Mouse (Mus musculus): Measurements from ENCODE around the gene Polr2j. TPM values are rescaled to one million over a fixed set of nuclear protein-coding genes. Genes with fewer than 3 reads are reported as not detected.
"Not testable (repeated sequence)": the region's sequence is repeated elsewhere in the genome, so short reads cannot be mapped to it uniquely, and the experiment has no call there.

The Polr2j gene
- total RNA-seq, 1 experiment from 2014 or later, result 158 TPM

DNA sequence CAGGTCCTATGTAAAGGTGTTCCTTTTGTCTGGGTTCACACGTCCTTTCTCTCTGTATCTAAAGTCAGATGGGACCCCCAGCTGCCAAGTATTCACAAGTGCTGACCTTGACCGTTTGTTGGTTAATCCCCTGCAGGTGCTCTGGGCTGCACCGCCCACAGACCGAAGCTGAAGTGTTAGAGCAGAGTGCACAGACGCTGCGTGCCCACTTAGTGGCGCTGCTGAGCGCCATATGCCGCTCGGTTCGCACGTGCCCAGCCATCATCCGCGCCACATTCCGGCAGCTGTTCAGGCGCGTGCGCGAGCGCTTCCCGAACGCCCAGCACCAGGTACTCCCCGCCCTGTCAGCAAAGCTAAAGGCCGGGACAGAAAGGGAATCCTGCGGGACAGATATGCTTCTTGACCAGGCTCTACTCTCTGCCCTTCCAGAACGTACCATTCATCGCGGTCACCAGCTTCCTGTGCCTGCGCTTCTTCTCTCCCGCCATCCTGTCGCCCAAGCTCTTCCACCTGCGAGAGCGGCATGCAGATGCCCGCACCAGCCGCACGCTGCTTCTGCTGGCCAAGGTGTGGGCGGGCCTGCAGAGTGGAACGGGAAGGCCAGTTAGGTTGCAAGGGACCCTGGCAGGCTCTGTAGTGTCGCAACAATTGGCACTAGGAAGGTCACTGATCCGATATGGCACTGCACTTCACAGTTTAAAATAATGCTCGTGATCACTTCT lies 14.2 kb upstream of the Polr2j start:
- peak; percentile 96 for ATAC-seq (replicated peaks; ENCODE audit: low read depth, poor library complexity, severe bottlenecking)

DNA sequence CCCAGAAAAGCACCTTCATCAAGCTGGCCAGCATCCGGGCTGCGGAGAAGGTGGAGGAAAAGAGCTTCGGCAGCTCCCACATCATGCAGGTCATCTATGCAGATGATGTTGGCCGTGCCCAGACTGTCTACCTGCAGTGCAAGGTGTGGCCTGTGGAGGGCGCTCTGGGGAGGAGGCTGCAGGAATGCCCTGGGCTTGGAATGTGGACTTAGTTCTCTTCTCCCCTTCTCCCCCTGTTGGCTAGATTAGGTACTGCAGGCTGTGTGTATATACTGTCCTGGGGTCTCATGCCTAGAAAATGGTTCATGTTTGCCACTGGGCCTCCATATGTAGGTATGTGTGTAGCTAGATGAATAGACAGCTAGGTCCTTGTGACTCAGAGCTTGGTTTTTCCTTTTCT lies 11.9 kb upstream of the Polr2j start:
- ATAC-seq (replicated peaks; ENCODE audit: low read depth, poor library complexity, severe bottlenecking), result no peak

DNA sequence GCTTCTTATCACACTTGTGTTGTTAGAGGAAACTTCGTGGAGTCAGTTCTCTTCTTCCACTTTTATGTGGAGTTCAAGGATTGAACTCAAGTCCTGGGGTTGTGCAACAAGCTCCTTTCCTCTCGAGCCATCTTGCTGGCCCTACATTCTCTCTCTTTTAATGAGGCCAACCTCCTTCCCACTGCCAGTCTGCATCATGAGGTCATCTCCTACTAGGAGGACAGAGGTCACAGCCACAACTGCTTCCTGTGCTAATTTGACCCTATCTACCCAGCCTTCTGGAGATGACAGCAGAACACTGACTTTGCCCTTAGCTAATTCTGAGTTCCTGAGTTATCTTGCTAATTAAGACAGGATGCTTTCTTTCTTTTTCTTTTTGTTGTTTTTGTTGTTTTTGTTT lies 7.9 kb upstream of the Polr2j start:
- no peak for ATAC-seq (replicated peaks; ENCODE audit: low read depth, poor library complexity, severe bottlenecking)

DNA sequence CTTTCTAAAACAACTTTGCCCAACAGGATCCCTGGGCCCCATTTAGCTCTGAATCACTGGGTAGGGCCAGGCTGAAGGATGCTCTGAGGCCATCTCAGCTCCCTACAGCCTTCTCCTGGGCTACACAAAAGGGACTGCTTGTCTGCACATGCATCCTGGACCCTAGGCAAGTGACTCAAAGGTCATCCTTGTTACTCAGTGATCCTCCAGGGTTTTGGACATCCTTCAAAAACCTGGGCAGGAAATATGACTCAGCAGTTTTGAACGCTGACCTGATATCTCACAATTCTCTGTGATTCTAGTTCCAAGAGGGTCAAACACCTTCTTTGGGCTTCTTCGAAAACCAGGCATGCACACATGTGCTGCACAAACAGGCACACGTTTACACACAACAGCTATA lies 7.4 kb upstream of the Polr2j start:
- ATAC-seq (replicated peaks; ENCODE audit: low read depth, poor library complexity, severe bottlenecking), result no peak

DNA sequence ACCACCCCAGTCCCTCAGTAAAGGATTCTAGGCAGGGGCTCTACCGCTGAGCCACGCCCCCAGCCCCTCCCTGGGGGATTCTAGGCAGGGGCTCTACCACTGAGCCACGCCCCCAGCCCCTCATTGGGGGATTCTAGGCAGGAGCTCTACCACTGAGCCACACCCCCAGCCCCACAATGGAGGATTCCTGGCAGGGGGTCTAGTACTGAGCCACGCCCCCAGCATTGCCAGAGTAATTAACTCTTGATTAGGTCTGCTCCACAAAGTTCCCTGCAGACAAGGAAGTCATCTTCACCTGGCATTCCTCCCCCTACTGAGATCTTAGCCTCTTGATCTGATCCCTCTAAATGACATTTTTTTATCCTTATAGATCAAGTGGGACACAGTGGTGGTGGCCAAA lies 2.9 kb upstream of the Polr2j start:
- ATAC-seq (replicated peaks; ENCODE audit: low read depth, poor library complexity, severe bottlenecking), result not testable (repeated sequence)

DNA sequence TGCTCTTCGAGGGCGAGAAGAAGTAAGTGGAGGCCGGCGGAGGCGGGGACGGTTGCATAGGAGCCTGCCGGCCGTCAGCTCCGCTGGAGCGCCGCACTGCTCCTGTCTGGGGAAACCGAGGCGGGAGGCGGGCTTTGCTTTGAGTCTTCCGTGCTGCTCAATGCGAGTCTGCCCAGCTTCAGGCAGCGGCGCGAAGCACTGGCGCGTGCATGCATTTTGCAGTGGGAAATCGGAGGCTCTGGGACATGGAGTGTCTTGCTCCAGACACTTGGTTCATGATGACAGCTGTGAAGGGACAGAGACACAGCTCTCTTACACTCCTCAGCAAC lies 317 bp downstream of the Polr2j start:
- peak; percentile 37 for ATAC-seq (replicated peaks; ENCODE audit: low read depth, poor library complexity, severe bottlenecking)

DNA sequence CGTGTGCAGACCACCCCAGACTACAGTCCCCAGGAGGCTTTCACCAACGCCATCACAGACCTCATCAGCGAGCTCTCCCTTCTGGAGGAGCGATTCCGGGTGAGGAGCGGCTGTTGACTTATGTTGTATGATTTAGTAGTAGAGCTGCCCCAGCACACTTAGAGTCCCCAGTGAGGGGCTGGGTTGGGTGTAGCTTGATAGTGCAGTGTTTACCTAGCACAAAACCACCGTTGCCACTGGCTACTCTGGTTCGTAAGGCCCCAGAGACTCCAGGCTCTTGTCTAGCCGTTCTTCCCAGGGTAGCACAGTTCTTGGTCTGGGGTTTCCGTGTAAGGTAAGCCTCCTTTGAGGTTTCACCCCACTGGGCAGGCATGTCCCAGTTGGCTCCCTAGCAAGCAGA lies 5.7 kb downstream of the Polr2j start:
- ATAC-seq (replicated peaks; ENCODE audit: low read depth, poor library complexity, severe bottlenecking), result no peak

DNA sequence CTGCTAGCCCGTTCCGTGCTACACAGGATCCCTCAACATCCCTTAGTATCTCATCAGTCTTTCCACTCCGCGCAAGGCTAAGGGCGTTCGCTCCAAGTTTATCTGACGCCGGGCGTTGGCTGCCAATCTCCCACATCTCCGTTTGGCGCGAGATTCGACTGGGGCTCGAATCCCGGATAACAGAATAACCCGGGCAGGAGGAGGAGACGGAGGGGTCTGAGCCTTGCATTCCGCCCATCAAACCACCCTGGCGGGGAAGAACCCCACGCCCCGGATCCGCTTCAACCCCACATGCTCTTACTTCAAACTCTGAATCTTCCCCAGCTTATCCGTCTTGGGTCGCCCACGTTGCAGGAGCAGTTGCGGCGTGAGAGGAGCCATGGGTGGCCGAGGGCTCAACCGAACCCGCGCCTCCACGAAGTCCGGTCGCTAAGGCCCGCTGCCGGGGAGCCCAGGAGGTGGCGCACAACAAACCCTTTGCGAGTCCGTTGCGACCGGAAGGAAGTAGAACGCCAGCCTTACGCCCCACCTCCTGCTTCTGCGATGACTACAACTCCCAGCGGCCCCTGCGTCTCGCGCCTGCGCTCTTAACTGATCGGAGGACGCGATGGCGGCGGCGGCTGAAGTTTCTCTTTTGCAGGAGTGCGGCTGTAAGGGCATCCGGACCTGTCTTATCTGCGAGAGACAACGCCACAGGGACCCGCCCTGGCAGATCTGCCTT lies 19.3 kb downstream of the Polr2j start, which contains the start of the genes Lrwd1 and Alkbh4:
Gene Lrwd1 (minus strand): TSS at position 504 of the 721 bp plus-strand sequence.
Gene Alkbh4 (plus strand): TSS at position 576 of the 721 bp plus-strand sequence.
- ATAC-seq (replicated peaks; ENCODE audit: low read depth, poor library complexity, severe bottlenecking), result peak; percentile 86

DNA sequence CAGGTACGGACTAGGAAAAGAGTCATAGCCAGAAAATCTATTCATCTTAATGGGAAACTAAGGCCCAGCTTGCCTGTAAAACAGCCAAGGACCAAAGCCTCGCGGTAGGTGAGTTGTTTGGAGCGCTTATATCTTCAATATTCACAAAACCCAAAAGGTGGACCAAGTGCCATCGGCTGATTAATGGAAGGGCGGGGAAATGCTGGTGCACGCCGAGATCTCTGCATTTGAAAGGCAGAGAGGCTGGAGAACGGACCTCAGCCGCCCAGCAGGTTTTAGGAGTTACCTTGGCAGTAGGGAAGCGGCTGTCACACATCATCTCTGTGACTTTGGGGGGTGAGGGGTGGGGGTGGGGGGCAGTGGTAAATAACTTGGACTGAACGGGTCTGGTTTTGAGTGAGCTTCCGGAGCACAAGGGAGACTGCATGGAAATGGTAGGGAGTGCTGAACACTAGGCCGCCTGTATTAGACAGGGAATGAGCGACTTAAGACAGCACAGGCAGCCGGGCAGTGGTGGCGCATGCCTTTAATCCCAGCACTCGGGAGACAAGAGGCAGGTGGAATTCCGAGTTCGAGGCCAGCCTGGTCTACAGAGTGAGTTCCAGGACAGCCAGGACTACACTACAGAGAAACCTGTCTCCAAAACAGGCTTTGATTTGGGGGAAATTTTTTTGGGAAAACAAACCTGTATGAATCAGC lies 20.0 kb downstream of the Polr2j start:
- ATAC-seq (replicated peaks; ENCODE audit: low read depth, poor library complexity, severe bottlenecking), result no peak

DNA sequence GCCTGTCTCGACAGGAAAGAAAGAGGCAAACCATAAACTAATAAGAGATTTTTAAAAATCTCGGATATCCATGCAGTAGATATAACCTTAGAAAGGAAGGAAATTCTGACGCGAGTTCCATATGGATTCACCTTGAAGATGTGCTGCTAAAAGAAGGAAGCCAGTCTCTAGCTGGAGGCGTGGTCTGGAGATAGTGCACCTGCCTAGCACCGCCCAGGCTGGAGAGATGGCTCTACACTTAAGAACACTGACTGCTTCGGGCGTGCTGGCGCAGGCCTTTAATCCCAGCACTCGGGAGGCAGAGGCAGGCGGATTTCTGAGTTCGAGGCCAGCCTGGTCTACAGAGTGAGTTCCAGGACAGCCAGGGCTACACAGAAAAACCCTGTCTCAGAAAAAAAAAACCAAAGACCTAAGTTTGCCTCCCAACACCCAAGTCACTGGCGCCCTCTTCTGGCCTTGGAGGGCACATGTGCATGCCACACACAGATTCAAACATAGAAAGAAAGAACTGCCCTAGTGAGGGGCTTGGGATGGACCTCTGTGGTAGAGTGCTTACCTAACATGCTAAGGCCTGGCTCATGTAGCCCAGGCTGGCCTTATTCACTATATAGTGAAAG lies 21.3 kb downstream of the Polr2j start:
- ATAC-seq (replicated peaks; ENCODE audit: low read depth, poor library complexity, severe bottlenecking), result 0 out of 2 replicates have a peak, but pooled peaks have one; percentile 21

DNA sequence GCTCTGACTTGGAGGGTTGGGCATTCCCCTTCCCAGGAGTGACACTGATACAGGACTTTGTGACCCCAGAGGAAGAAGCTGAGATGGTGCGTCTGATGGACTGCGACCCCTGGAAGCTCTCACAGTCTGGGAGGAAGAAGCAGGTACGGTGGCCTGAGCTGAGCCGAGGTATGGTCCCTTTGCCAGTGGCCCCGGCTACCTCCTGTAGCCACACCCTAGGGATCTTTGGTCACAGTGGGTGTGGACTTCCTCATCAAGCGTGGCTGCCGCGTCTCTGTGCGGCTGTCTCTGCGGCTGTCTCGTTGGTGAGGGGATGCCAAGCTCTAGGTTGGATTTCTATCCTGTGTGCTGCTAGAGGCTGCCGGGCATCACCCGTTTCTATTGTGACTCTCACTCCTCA lies 23.0 kb downstream of the Polr2j start:
- ATAC-seq (replicated peaks; ENCODE audit: low read depth, poor library complexity, severe bottlenecking), result no peak

DNA sequence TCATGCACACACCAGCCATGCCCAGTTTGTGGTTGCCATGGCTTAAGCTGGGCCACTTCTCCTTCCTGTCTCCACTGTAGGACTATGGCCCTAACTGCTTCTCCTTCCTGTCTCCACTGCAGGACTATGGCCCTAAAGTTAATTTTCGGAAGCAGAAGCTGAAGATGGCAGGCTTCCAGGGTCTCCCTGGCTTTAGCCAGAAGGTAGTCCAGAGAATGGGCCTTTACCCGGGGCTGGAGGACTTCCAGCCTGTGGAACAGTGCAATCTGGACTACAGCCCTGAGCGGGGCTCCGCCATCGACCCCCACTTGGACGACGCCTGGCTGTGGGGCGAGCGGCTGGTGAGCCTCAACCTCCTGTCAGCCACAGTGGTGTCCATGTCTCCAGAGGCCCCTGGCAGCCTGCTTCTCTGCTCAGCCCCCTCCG lies 23.6 kb downstream of the Polr2j start:
- ATAC-seq (replicated peaks; ENCODE audit: low read depth, poor library complexity, severe bottlenecking), result peak; percentile 43

DNA sequence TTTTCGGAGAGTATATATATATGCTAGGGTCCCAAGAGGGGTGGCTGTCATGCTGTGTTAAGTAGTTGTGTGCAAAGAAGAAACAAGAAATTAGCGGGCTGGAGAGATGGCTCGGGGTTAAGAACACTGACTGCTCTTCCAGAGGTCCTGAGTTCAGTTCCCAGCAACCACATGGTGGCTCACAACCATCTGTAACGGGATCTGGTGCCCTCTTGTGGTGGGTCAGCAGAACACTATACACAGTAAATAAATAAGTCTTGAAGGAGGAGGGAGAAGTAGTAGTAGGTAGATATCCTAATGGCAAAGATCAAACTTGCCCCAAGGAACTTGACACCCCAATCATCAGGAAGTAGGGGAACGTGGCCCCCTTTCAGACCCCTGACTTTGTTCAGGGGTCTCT lies 26.3 kb downstream of the Polr2j start:
- ATAC-seq (replicated peaks; ENCODE audit: low read depth, poor library complexity, severe bottlenecking), result no peak

DNA sequence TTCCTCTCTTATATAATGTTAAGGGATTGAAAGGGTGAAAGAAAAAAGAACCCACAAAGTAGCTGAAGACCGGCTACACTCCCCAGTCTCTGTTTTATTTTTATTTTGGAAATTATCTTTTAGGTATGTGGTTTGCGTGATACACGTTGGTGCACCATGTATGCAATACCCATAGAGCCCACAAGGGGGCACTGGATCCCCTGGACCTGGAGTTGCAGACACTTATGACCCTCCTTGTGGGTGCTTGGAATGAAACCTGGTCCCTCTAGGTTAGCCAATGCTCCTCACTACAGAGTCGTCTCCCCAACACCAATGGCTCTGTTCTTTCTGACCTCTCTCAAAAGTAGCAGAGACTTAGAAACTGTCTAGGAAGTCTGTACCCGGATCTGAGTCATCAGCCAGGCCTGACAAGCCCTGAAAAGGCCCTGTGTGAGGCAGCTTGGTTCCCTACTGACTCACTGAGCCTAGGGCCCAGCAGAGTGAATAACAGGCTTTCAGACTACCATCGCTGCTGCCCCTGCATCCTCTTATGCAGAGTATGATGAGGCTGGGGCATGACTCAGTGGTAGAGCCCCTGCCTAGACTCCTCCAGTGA lies 26.8 kb downstream of the Polr2j start:
- no peak for ATAC-seq (replicated peaks; ENCODE audit: low read depth, poor library complexity, severe bottlenecking)

DNA sequence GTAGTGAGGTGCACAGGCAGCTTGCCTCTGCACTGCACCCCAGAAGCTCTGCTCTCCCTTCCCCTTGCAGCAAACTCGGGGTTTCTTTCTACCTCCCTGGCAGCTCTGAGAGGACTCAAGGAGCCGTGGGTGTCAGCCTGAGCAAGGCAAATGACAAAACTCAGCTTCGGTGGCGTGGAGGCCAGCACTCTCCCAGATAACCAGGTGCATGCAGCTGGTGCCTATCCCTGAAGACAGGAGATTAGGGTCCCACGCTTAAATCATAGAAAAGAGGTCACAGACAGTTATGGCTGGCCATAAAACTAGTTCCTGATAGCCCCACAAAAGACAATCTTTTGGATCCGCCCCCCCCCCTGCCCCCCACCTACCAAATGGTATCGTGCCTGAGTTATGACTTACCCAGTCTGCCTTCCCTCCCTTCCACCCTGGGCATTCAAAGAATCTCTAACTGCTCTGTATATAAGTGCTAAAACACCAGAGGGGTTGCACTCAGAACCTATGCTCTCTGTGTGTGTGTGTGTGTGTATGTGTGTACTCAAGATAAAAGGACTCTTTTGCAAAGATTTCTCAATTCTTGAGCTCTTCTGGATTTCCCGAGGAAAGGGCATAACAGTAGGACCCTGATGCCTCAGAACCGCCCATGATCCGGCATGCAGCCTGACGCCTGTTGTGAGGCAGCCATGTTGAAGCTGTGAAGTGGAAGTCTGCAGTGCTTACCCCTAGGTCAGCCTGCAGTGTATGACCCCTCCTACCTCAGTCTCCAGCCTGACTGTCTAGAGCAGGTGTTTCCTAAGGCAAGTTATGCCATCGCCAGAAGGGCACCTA lies 28.4 kb downstream of the Polr2j start:
- ATAC-seq (replicated peaks; ENCODE audit: low read depth, poor library complexity, severe bottlenecking), result no peak

DNA sequence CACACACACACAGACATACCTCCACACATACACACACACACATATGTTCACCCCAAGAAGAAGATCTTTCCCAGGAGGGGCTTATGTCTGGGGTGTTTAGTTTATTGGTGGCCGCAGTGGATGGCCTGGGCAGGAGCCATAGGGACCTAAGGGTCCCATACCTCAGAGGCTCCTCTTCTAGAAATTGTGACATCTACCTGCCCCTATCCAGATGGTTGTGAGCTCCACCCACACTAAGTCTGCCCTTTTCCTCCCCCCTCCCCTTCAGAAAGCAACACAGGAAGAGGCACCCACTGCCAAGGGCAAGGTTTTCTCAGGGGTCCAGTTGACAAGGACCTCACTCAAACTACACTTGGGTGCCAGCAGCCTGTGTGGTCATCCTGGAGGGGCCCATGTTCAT lies 30.5 kb downstream of the Polr2j start:
- ATAC-seq (replicated peaks; ENCODE audit: low read depth, poor library complexity, severe bottlenecking), result no peak

DNA sequence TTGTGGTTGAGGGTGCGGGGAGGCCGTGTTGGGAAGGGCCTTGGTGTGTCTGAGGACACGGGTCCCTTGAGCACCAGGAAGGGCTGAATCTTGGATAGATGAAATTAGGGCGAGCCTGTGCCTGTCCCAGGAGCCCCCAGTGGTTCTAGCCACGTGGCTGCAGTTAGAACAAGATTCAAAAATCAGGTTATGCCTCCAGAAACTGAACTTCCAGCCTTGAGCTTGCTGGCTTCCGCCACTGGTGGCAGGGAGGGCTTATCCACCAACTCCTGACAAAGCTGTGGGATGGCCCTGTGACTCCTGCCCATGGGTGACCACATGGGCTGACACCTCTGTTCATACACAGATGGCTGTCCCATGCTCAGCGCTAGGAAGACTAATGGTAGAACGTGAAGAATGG lies 31.3 kb downstream of the Polr2j start:
- no peak for ATAC-seq (replicated peaks; ENCODE audit: low read depth, poor library complexity, severe bottlenecking)

DNA sequence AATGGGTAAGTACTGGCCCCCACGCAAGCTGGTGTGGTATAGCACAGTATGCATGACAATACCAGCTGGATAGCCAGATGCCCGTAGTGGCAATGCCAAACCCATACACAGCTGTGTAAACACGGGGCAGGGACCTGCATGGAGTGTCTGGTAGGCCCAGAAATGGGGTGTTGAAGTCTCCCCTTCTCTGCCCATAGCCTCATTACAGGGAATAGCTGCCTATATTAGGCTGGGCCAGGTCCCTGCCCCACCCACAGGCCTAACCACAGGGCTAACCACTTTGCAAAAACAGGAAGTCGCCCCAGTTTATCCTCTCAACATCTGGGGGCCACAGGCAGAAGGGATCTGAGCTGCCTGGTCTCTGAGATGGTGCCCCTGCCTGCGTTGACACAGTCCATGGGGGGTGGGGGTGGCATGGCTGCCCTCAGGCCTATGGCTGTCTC lies 32.7 kb downstream of the Polr2j start:
- peak; percentile 91 for ATAC-seq (replicated peaks; ENCODE audit: low read depth, poor library complexity, severe bottlenecking)

DNA sequence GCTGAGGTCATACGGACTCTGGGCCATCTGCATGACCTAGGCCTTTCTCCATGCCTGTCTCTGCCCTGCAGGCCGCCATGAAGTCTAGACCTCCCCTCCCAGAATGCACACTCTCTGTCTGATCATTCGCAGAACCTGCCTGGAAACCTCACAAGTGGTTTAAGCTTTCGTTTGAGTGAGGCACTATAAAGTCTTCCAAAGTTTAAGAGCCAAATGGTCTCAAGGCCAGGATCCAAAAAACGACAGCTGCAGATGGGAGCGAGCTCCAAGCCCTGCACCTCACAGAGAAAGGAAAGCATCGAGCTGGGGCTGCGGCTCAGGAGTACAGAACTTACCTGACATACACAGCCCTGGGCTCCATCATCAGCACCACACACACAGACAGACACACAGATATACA lies 35.9 kb downstream of the Polr2j start:
- ATAC-seq (replicated peaks; ENCODE audit: low read depth, poor library complexity, severe bottlenecking), result no peak

All from common myeloid progenitor, adult 5-6 weeks (primary cell).